Mouse (Mus musculus) limb, embryonic 13.5 days (tissue): ENCODE measurements around the gene Rbm44. TPM values are rescaled to one million over a fixed set of nuclear protein-coding genes. Genes with fewer than 3 reads are reported as not detected.
A peak's percentile ranks its signal among the peaks of the same experiment; 100 is the strongest.

Source experiments
- ATAC-seq: fragments of 200-750 bp; cut with Nextera tagmentation; 2 replicates; pipeline ENCODE4 v1.8.0; 2017; ENCODE audit warnings: low read depth, moderate number of reproducible peaks, moderate TSS enrichment; ENCODE audit not compliant: low FRiP score
- H3K27ac ChIP-seq: fragments of 300-500 bp; sonication (generic); 2 replicates; pipeline ENCODE4 v1.5.1; 2015; ENCODE audit warnings: inconsistent platforms, mild to moderate bottlenecking, moderate library complexity
- H3K27me3 ChIP-seq: fragments of 300-500 bp; sonication (generic); 2 replicates; pipeline ENCODE4 v1.6.1; 2015; ENCODE audit warnings: mild to moderate bottlenecking, inconsistent platforms
- H3K36me3 ChIP-seq: fragments of 300-500 bp; sonication (generic); 2 replicates; pipeline ENCODE4 v1.6.1; 2015; ENCODE audit warnings: inconsistent platforms, mild to moderate bottlenecking, moderate library complexity
- H3K4me1 ChIP-seq: fragments of 300-500 bp; sonication (generic); 2 replicates; pipeline ENCODE4 v1.6.1; 2015; ENCODE audit warnings: inconsistent platforms
- H3K4me2 ChIP-seq: fragments of 300-500 bp; sonication (generic); replicated peaks from 2 replicates; pipeline ENCODE4 v1.6.1; 2015; ENCODE audit warnings: inconsistent platforms, mild to moderate bottlenecking, moderate library complexity
- H3K4me3 ChIP-seq: fragments of 300-500 bp; sonication (generic); 2 replicates; pipeline ENCODE4 v1.5.1; 2015; ENCODE audit warnings: moderate library complexity, mild to moderate bottlenecking, inconsistent platforms
- H3K9ac ChIP-seq: fragments of 300-500 bp; sonication (generic); 2 replicates; pipeline ENCODE4 v1.6.1; 2015; ENCODE audit warnings: mild to moderate bottlenecking, inconsistent platforms
- H3K9me3 ChIP-seq: fragments of 300-500 bp; sonication (generic); 2 replicates; pipeline ENCODE4 v1.6.1; 2016; ENCODE audit warnings: inconsistent platforms
- WGBS: fragments of 180-500 bp; shearing (Covaris S2); methylation state at CpG from one replicate; pipeline ENCODE4 v1.1.7; 2015; 5-methylcytosine and 5-hydroxymethylcytosine counted together
- polyA plus RNA-seq: library from polyadenylated mRNA; unstranded; fragments of >200 nt; fragmentation: Nextera tagmentation; extraction: Ambion mirVana; gene quantifications from 2 replicates; pipeline ENCODE4 v1.2.1, GENCODE M21; 2015

The Rbm44 gene
- polyA plus RNA-seq, result 0.88 and 1.3 TPM in 2 replicates

DNA sequence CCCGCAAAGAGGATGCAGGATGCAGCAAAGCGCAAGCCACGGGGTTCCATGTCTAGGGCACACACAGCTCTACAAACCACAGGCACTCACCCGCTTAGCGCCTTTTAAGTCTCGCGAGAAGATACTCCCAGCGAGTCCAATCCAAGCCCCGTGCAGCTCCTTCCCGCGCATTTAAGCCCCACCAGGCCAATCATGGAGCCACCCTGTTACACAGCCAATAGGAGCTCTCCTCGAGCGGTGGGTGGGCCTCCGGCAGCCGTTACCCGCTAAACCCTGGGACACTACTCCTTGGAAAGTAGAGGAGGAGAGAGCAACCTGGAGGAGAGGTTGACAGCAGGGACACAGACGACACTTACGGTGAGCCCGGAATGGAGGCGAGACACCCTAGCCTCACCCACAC, at the start of gene Rbm44:
Rbm44 (plus strand) TSS at position 277 of the 400 bp plus-strand sequence.
- no peaks in the 10 kb centered on the region for H3K9me3 ChIP-seq
- no peaks in the 10 kb centered on the region for H3K27me3 ChIP-seq
- H3K9ac ChIP-seq, result no peak within 1 kb of the TSS
- H3K4me3 ChIP-seq, result no peak within 1 kb of the TSS
- H3K36me3 ChIP-seq, result no peaks in the 10 kb centered on the region
- no peak for ATAC-seq
- H3K4me1 ChIP-seq, result no peaks in the 10 kb centered on the region
- H3K4me2 ChIP-seq, result no peak within 1 kb of the TSS
- H3K27ac ChIP-seq, result no peak within 1 kb of the TSS
- WGBS, result 67% methylated on average over 20 of the region's 20 CpGs

DNA sequence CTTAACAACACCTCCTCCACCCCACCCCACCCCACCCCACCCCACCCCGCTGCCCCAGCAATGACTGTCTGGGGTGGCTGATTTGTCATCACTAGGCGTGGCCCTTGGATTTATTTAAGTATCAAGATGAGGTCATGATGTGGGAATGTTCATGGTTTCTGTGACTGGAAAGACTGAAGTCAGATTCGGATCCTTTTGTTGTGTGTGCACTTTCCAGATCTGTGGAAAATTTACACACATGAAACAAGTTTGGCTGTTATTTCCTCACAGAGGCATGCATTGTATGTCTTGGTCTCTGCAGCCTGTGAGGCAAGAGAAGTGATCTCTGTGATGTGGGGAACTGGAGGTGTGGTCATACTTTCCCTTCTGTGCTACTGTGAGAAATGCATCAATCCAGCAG, 49.6 kb upstream of the Rbm44 start:
- H3K4me3 ChIP-seq, result no peak overlapping the region
- H3K36me3 ChIP-seq, result no peaks in the 10 kb centered on the region
- WGBS, result 76% methylated on average over 3 of the region's 3 CpGs
- no peaks in the 10 kb centered on the region for H3K27me3 ChIP-seq
- peaks cover 33% of the 10 kb centered on the region for H3K4me1 ChIP-seq
- H3K9ac ChIP-seq, result no peak overlapping the region
- H3K27ac ChIP-seq, result no peak overlapping the region
- H3K9me3 ChIP-seq, result no peaks in the 10 kb centered on the region
- H3K4me2 ChIP-seq, result no peak overlapping the region
- no peak for ATAC-seq

DNA sequence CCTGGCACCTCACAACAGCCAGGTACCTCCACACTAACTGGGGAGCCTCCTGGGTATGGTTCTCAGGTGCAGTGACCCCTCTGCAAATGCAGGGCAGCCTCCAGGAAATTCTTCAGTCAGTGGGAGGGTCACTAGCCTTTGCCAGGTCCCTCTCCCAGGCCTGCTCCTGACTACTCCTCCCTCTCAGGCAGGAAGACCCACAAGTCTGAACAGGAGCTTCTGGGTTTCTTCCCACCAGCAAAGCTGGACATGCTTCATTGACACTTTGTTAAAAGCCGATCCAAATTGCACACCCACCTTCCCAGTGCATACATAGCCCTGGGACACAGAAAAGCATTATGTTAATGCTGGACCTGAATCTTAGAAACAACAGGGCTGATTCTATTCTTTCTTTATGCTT, 49.0 kb upstream of the Rbm44 start:
- Histone ChIP-seq H3K4me1 (peaks cover 33% of the 10 kb centered on the region), H3K27me3 (no peaks in the 10 kb centered on the region), H3K27ac (no peak overlapping the region), H3K4me3 (no peak overlapping the region), H3K9me3 (no peaks in the 10 kb centered on the region), H3K4me2 (no peak overlapping the region), H3K9ac (0 out of 2 replicates have a peak overlapping the region, but pooled peaks have one; percentile 20), H3K36me3 (no peaks in the 10 kb centered on the region)
- ATAC-seq, result no peak
- 49% methylated on average over 1 of the region's 1 CpGs for WGBS

DNA sequence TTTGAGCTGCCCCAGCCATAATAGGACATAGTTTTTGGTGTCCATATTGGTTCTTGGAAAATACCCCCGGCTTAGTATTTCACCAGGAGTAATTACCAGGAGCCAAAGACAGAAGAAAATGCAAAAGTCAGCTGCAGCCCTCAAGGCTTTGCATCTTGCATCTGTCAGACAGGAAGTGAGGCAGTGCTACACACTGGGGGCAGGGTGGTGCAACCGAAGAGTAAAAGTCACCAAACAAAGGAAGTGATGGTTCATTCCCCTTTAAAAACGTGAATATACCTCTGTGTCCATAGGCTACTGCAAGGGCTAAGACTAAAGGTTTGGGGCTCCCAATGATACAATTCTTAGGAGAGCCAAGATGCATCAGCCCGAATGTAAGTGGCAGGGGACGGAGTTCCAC, 48.4 kb upstream of the Rbm44 start:
- H3K36me3 ChIP-seq, result no peaks in the 10 kb centered on the region
- 63% methylated on average over 5 of the region's 5 CpGs for WGBS
- ATAC-seq, result no peak
- no peaks in the 10 kb centered on the region for H3K9me3 ChIP-seq
- H3K4me2 ChIP-seq, result no peak overlapping the region
- peaks cover 29% of the 10 kb centered on the region for H3K4me1 ChIP-seq
- no peak overlapping the region for H3K9ac ChIP-seq
- H3K27ac ChIP-seq, result no peak overlapping the region
- no peak overlapping the region for H3K4me3 ChIP-seq
- no peaks in the 10 kb centered on the region for H3K27me3 ChIP-seq

DNA sequence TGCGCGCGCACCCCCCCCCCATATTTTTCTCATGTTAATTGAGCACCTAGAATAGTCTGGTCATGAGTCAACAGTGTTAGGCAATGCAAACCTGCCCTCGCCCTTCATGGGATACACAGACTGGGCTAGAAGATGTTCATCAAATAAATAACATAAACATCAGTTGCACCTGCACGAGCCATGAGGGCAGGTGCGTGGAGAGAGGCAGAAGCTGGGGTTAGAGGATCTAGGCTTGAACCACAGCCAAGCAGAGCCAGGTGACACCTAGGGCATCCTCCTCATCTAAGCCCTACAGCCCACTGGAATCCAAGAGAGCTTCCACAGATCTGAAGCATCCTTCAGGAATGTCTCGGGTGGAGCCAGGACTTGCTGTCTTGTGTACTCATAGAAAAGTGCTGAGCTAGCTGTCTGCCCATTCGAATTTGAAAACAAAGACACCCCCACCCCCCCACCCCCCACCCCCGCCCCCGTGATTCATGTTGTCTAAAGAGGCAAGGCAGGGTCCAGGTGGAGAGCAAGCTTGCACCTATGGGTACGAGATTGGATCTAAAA, 47.5 kb upstream of the Rbm44 start:
- no peak overlapping the region for H3K9ac ChIP-seq
- no peak overlapping the region for H3K4me2 ChIP-seq
- H3K27ac ChIP-seq, result no peak overlapping the region
- H3K27me3 ChIP-seq, result no peaks in the 10 kb centered on the region
- no peaks in the 10 kb centered on the region for H3K36me3 ChIP-seq
- H3K4me1 ChIP-seq, result peaks cover 28% of the 10 kb centered on the region
- WGBS, result 90% methylated on average over 11 of the region's 11 CpGs
- no peak for ATAC-seq
- no peaks in the 10 kb centered on the region for H3K9me3 ChIP-seq
- no peak overlapping the region for H3K4me3 ChIP-seq

DNA sequence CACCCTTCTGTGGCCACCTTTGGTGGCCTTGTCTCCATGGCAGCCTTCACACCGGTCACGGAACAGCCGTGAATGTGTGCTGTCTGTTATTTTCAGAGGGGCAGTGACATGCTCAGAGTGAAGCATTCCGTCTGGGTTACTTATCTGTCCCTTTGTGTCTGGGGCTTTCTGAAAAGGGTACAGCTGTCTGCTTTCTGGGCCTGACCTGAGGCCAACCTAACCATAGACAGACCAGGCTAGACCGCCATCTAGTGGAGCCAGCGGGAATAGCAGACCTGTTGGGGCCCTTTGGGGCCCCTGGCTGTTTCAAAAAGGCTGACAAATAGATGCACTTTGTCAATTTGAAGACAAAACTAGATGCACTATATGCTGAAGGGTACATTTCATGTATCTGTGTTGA, 46.0 kb upstream of the Rbm44 start:
- Histone ChIP-seq H3K9me3 (no peaks in the 10 kb centered on the region), H3K27me3 (no peaks in the 10 kb centered on the region), H3K4me1 (peaks cover 28% of the 10 kb centered on the region), H3K36me3 (peaks cover 7% of the 10 kb centered on the region; the same call in 1 of the 2 replicates), H3K9ac (no peak overlapping the region), H3K27ac (no peak overlapping the region), H3K4me3 (no peak overlapping the region), H3K4me2 (no peak overlapping the region)
- peak; percentile 57; the same call in 1 of the 2 replicates for ATAC-seq
- 18% methylated on average over 6 of the region's 6 CpGs for WGBS

DNA sequence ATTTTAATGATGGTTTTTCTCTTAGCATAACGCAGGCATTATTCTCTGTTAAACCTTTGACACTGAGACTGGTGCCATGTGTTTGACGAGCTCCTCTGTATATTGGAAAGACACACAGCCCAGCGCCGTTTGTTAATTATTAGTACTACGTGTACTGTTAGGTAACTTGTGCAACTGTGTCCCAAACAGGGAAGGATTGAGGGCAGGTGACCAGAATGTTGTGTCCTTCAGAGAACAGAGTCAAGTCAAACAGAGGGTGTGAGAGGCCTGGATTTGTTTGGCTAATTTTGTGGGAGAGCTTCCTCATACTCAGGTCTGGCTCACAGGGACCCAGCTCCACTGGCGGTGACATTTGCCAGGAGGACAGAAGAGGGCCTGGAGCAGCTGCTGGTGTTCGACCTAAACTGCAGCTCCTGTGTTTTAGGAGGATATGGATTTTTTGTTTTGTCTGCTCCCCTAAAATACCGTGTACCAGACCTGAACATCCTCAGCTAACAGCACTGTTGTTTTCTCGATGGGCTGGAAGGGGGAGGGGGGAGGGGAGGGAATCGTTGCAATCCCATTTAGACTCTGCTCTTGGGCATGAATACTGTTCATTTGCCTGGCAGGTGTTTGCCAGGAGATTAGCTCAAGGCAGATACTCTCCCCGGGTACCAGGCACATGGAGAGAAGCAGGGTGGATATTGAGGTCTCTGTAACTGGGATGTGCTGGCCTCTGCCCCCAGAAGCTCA, 43.0 kb upstream of the Rbm44 start:
- H3K4me3 ChIP-seq, result no peak overlapping the region
- peaks cover 6% of the 10 kb centered on the region for H3K4me1 ChIP-seq
- WGBS, result 72% methylated on average over 11 of the region's 11 CpGs
- H3K9ac ChIP-seq, result no peak overlapping the region
- H3K9me3 ChIP-seq, result no peaks in the 10 kb centered on the region
- H3K27me3 ChIP-seq, result no peaks in the 10 kb centered on the region
- no peak overlapping the region for H3K27ac ChIP-seq
- H3K4me2 ChIP-seq, result no peak overlapping the region
- peaks cover 32% of the 10 kb centered on the region for H3K36me3 ChIP-seq
- no peak for ATAC-seq

DNA sequence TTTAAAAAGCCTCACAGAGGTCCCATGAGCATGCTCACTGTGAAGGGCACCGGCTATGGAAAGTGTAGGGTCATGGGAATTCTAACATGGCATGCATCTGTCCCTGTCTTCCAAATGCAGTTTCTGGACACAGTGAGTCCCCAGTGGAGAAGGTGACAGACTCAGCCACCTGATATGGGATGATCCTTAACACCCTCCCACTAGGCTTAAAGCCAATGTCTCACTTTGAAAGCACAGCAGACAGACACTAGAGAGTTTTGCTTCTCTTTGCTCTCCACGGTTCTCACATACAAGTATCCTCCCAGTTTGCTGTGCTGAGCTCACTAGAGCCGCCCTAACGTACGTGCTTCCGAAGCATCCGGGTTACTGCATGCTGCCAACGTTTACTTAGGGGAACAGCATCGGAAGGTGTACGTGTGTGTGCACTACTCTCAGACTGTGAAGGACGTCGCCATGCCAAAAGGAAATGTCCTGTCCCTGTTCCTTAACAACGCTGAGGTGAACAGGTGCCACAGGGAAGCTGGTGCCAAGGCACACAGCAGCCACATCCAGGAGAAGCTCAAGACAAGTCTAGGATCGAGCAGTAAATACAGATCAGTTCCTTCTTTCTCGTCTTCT, 41.4 kb upstream of the Rbm44 start:
- Histone ChIP-seq H3K36me3 (peaks cover 46% of the 10 kb centered on the region), H3K4me1 (peaks cover 4% of the 10 kb centered on the region), H3K4me3 (no peak overlapping the region), H3K9me3 (no peaks in the 10 kb centered on the region), H3K27me3 (no peaks in the 10 kb centered on the region), H3K9ac (no peak overlapping the region), H3K27ac (no peak overlapping the region), H3K4me2 (no peak overlapping the region)
- ATAC-seq, result no peak
- WGBS, result 90% methylated on average over 15 of the region's 15 CpGs

DNA sequence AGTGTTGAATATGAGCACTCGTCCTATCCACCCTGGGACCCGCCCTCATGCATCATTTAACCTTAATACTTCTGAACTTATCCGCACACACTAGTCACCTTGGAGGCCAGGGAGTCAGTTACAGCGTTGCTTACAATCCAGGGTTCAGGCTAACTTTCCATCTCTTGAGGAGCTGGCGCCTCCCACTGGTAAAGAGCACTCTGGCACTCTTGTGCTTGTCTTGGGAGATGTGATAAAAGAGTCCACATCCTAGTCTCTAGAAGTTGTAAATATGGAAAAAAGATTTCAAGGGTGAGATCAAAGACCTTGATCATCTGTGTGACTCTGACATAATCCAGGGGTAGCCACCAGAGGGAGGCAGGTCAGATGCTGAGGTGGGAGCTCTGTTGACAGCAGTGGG, 37.3 kb upstream of the Rbm44 start:
- ATAC-seq, result no peak
- H3K4me2 ChIP-seq, result no peak overlapping the region
- WGBS, result 77% methylated on average over 5 of the region's 5 CpGs
- H3K27ac ChIP-seq, result no peak overlapping the region
- H3K27me3 ChIP-seq, result no peaks in the 10 kb centered on the region
- peaks cover 57% of the 10 kb centered on the region for H3K36me3 ChIP-seq
- no peak overlapping the region for H3K4me3 ChIP-seq
- H3K4me1 ChIP-seq, result no peaks in the 10 kb centered on the region
- H3K9me3 ChIP-seq, result no peaks in the 10 kb centered on the region
- no peak overlapping the region for H3K9ac ChIP-seq

DNA sequence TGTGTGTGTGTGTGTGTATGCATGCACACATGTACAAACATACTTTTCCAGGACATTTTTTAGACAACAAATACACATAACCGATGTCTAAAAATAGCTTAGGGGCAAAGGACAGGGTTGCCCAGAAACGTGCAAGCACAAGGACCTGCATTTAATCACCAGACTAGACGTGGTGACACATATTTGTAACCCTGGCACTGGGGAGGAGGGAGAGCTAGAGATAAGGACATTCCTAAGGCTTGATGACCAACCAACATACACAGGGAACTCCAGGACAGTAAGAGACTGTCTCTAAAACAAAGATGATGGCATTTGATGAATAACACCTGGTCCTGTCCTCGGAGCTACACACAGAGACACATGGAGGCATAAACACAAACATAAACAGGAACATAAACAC, 35.6 kb upstream of the Rbm44 start:
- no peaks in the 10 kb centered on the region for H3K27me3 ChIP-seq
- ATAC-seq, result no peak
- no peak overlapping the region for H3K4me2 ChIP-seq
- H3K9ac ChIP-seq, result no peak overlapping the region
- no peaks in the 10 kb centered on the region for H3K9me3 ChIP-seq
- H3K4me1 ChIP-seq, result no peaks in the 10 kb centered on the region
- H3K4me3 ChIP-seq, result no peak overlapping the region
- peaks cover 59% of the 10 kb centered on the region for H3K36me3 ChIP-seq
- WGBS, result 48% methylated on average over 4 of the region's 4 CpGs
- no peak overlapping the region for H3K27ac ChIP-seq

DNA sequence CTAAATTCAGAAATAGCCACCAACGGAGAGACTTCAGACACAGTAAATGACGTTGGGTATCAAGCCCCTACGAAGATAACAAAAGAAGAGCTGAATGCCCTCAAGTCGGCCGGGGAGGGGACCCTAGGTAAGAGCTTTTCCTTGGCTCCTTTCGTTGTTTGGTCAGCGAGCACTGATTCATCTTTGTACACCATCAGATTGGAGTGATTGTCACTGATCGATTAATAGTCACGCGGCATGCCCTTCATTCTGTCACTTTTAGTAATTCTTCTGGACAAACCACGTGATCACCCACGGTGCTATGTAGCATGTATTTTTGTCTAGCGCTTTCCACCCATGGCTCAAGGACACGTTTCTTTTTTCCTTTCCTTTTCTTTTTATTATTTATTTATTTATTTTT, 32.7 kb upstream of the Rbm44 start:
- Histone ChIP-seq H3K4me3 (no peak overlapping the region), H3K9me3 (no peaks in the 10 kb centered on the region), H3K27ac (no peak overlapping the region), H3K9ac (no peak overlapping the region), H3K4me2 (no peak overlapping the region), H3K36me3 (peaks cover 52% of the 10 kb centered on the region), H3K27me3 (no peaks in the 10 kb centered on the region), H3K4me1 (no peaks in the 10 kb centered on the region)
- ATAC-seq, result no peak
- WGBS, result 95% methylated on average over 14 of the region's 14 CpGs

DNA sequence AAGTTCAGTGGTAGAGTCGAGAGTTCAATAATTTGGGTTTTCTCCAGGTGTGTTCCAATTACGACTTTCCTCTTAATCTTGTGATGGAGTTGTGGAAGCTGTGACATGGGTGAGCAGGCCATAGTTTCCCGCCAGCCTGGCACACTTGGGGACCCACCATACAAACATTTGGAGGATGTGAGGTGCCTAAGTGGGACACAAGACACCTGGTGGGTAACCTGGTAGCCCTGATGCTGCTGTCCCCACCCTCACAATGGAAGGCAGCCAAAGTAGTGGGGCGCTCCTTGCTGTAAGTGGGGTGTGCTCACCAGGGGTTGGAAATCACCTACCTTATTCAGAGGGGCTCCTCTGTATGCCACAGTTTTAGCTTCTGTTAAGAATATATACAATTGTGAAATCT, 32.3 kb upstream of the Rbm44 start:
- H3K9ac ChIP-seq, result no peak overlapping the region
- H3K4me2 ChIP-seq, result no peak overlapping the region
- H3K36me3 ChIP-seq, result peaks cover 48% of the 10 kb centered on the region
- H3K9me3 ChIP-seq, result no peaks in the 10 kb centered on the region
- H3K4me1 ChIP-seq, result no peaks in the 10 kb centered on the region
- 94% methylated on average over 4 of the region's 4 CpGs for WGBS
- H3K27me3 ChIP-seq, result no peaks in the 10 kb centered on the region
- no peak for ATAC-seq
- H3K27ac ChIP-seq, result no peak overlapping the region
- no peak overlapping the region for H3K4me3 ChIP-seq
